Mouse (Mus musculus) spleen, postnatal 4 days (tissue): ENCODE measurements around the gene Magi2.

Experiments used
- DNase-seq, 2 experiments: peaks; one replicate each; pipeline ENCODE4 v3.0.0; 2022; ENCODE audit warnings: low spot score in 2 of 2

Gene Magi2

DNA sequence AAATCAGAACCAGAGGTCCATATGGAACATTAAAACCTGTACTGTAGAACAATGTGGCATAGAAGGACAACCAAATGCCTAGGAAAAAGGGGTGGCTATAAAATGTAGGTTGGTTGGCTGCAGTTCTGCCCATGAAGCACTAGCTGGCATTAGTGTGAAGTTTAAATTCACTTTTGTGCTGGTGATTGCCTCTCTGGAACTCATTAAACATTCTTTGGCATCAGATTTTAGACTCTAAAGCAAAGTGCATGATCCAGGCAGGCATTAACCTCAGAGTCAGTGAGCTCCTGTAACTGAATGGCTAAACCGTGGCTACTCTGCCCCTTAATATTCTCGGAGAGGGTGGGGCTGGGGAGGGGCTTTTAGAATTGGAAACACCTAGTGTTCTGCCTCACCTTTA lies 706.4 kb downstream of the Magi2 start:
- DNase-seq = no peak

DNA sequence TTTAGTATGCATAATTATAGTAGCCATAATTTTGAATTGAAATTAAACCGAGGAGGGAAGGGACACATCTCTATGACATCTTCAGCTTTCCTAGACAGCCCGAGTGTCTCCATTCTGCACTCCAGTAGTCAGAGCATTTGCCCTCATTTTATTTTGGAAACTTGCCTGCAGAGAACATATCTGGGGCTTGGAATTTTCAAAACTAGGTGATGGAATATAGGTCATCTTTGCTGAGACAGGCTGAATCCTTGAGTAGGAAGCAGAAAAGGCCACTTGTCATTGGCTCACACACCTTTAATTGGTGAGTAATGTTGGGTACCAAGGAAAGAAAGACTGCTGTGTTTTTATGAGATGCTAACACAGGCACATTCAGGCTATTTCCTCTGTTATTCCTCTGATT lies 724.3 kb downstream of the Magi2 start:
- no peak for DNase-seq

DNA sequence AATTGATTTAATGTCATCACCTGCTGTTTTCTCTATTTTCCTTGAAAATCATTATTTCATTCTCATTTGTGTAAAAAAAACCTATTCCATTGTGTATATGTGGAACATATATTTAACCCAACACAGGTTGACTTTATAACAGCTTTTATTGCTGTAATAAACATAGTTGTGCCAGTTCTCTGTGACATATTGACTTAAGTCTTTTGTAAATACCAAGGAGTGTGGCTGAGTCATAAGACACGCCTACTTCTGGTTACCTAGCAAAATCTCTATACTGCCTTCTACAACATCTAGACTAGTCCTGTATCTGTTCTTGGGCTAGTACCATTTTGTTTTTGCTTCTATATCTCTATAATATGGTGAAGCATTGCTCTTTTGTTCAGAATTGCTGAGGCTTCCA lies 737.3 kb downstream of the Magi2 start:
- no peak for DNase-seq

DNA sequence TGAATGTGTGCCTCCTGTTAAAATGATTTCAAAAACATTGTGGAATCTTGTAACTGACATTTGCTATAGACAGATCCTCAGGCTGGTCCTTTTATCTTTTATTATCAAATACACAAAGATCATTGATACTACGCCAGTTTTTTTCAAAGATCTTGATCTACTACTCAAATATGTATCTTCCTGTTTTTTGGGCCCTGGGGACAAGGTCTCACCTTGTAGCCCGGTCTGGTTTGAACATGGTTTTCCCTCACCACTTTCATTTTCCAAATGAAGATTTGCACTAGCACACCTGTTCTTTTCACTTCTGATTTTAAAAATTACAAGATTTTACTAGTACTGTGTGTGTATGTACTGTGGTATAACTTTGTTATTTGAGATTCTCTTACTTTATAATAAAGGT lies 745.9 kb downstream of the Magi2 start:
- DNase-seq = no peak

DNA sequence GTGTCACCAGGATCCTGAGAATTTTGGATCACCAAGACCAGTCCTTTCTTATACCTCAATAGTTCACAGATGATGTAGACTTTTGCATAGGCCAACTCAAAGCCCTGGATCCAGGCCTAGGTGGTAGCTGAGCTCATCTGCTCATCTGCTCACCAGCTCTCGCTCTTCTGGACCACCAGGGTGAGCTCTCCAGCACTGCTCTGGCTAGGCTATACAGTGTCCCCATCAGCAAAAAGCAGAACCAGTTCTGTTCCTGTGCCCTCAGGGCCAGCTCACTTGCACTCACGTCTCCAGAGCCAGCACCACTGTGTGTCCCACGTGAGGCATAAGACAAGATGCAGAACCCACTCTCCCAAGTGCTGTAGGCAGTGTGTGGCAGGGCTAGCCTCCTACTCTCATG lies 747.0 kb downstream of the Magi2 start:
- no peak for DNase-seq

DNA sequence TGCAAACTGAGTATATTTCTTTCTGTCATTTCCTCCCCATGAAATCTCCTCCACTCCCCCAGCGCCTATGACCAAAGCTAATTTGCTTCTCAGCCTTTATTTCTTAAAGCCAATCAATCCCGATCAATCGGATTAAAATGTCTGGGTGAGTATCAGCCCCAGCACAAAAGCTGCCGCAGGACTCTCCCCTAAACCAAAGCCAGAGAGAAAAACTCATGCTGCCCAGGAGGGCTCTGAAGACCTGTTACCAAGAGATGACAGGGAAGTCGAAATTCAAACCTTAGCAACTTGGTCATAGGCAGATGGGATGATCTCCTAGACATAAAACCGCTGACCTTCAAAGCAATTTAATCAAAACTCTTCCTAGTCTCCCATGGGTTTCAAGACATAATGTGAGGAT lies 754.7 kb downstream of the Magi2 start:
- no peak for DNase-seq

DNA sequence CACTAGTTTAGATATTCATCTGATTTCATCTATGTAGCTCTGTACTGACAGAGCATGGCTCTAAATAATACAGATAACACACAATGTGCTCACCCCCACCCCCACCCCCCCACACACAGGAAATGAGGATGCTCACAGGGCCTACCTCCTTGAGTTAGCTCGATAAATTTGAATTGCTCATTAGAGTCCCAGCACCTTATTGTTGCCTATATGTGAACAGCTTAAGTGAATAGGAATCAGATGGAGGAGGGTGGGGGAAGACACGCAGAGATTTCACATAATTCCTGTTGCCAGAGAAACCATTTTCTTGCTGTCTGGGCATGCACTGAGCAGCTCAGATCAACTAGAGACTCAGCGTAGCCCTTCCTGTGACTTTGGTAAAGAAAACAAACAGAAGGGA lies 755.2 kb downstream of the Magi2 start:
- no peak for DNase-seq

DNA sequence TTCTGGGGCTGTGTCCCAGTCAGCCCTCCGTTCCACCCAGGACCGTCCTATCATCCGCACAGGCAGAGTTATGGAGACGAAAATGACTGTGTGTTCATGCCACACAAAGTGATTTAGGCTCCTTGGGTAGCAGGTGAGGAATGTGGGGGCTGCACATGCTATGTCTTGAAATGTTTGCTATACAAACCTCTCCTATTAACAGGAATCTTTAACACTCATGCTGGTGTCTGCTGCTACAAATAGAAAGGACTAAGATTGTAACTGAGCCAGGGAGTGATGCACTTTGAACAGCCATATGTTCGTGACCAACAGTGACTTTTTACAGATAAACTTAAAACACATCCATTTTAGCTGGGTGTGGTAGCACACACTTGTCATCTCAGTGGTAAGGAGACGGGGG lies 772.6 kb downstream of the Magi2 start:
- no peak for DNase-seq

DNA sequence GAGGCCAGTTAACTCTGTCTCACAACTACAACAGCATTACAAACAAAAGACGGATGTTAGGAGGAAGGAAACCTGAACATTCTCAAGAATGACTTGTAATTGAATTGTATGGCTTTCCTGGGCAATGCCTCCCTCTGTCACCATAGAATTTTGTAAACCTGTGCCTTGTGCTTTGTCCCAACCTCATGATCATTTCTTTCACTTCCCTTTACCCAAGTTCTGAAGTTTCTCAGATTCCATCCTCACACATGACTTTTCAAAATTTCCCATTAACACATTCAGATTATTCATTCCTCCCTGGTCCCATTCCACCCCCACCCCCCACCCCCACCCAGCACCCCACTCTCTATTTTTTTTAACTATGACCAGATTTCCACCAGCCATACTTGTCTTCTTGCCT lies 773.1 kb downstream of the Magi2 start:
- no peak for DNase-seq

DNA sequence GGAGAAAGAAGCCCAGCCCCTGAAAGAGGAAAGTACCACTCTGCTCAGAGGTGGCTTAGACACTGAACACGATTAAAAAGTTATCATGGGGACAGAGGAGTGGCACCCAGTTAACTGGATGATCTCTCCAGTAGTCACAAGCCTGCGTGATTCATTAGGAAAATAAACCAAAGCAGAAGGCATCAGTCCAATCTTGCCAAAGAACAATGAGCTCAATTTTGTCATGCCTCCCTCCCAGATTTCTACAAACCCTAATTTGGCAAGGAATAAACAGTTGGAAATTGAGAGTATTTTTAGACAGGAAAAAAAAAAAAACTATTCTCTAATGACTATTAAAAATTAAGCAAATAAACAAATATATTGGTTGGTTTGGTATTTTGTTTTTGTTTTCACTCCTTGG lies 779.8 kb downstream of the Magi2 start:
- no peak for DNase-seq

DNA sequence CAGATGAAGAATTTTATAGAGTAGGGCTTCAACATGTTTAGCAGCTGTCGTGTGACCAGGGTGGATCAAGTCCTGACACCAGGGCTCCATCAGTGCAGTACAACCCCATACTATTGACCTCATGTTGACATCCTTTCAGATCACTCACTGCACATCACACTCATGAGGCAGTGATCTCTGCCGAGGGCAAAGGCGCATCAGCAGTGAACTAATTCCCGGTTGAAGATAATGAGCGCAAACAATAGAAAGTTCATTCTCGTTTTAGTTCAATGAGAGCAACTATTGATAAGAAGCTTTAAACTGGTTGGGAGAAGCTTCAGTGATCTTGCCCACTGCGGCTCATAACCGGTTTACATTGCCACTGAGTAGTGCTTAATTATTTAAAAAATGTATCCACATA lies 780.4 kb downstream of the Magi2 start:
- DNase-seq = no peak

DNA sequence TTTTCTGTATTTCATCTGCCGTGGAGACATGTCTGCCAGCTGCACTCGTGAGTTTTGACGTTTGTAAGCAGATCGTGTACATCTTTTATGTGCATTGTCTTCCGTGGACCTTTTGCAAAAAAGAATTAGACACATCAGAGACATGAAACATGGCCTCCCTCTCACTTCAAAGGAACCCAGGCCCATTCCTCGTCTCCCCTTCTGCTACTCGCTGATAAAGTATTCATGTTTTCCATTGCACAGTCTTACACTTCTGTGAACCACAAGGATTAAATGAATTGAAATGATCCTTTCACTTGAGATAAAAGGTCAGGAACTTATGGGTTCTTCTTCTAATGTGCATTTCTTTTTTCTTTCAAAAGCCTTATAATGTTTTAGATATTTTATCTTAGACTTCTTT lies 783.4 kb downstream of the Magi2 start:
- DNase-seq = no peak

DNA sequence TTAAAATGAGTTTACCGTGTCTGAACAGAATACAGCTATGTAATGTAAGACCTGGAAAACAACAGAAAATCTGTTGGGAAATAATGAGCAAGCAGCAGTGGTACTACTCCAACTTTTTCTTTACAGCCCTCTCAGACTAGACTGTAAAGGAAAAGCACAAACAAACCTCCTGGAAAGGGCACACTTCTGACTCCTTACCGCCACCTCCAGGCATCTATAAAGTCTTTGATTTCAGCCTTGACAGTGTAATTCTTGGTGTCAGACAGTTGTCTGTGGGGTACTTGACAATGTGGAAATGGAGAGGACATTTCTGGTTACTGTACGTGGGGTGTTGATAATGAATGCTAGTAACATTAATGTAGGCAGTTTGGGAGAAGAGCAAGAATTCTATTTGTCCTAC lies 791.2 kb downstream of the Magi2 start:
- no peak for DNase-seq

DNA sequence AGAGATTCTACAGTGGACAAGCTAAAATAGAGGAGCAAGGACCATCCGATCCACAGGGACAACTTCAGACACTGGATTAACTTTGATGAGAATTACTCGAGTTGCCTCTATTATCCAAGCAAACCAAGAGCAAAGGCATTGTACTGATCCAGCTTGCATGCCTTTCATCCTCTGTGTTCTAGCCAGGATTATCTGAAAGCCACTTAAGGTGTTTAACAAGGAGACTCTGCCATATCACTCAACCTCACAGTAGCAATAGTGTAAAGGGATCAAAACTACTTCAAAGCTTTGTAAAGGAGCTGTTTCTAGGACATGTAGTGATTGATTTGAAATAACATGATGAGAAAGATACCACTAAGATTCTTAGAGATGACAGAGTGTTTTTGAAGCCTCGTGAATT lies 819.8 kb downstream of the Magi2 start:
- no peak for DNase-seq

DNA sequence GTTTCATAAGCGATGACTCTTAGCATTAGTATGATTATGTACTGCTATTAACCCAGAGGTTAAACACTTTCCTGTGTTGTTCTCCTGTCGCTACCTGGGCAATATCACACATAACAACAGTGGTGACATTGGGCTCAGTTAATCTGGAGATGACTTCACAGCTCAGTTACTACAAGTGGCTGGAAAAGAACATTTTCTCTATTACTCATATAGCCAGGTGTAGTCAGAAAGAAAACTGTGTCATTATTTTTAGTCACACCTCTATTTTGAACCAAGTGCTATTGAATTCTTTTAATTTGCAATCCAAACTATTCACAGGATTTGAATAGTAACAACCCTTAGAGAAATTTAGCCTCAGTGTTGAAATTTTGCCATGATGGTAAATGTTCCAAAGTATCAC lies 821.5 kb downstream of the Magi2 start:
- no peak for DNase-seq

DNA sequence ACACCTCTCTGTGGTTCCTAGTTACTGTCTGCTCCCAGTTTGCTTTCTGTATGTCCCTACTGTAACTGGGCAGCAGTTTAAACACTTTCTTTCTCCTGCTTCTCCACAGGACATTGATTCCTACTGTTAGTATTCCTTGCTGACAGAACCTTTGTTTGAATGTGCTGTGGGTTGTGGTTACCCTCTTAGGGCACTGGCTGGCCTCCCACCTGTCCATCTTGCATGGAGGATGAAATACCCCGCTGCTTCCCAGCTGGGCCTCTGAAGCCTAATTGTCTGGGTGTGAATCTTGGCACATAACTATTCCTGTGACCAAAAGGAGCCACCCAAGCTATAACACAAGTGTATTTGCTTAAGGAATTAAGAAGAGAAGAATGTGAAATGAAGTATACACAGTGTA lies 823.4 kb downstream of the Magi2 start:
- no peak for DNase-seq

DNA sequence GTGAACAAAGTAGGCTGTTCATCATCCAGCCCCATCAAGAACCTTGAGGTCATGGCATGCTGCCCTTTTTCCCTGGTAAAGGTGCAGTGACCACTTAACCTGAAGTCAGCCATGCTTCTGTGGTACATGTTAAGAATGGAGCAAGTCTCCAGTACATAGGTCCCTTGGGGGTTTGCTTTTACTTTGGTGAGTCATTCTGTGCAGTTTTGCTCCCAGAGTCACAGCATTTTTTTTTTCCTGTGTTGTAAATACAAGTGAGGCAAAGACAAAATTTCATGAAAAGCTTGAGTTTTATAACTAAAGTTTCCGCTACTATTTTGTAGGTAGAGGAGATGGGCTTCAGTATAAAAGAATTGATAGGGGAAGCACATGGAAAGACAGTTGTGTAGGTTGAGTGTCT lies 828.2 kb downstream of the Magi2 start:
- no peak for DNase-seq

DNA sequence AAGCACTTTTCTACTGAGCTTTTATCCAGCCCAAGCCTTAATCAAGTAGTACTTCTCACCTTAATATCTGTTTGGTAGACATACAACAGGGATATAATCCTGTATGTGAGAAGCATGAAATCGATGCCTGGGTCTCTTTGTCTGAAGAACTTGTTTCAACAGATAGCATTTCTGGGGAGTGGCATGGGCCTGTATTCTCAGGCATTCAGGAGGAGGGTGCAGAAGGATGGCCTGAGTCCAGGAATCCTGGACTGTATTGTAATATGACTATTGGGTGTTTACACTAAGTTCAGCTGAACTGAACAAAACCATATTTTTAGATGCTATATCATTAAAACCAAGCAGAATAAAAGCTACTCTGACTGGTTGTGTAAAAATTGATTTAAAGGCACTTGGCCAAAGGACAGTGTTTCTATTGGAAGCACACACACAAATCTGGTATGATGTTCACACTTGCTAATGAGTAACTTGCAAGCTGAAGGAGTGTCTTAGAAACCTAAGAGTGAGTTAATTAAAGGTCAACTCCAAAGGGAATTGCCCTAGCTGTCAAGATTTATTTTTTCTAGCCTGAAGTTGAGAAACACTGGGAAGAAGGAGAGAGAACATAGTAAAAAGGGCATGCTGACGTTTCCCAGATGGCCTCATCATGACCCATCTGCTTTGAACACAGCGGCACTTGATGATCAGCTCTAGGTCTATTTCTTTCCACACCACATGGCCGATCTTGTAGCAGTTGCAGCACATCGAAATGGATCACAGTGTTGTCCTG lies 829.4 kb downstream of the Magi2 start:
- DNase-seq = no peak

DNA sequence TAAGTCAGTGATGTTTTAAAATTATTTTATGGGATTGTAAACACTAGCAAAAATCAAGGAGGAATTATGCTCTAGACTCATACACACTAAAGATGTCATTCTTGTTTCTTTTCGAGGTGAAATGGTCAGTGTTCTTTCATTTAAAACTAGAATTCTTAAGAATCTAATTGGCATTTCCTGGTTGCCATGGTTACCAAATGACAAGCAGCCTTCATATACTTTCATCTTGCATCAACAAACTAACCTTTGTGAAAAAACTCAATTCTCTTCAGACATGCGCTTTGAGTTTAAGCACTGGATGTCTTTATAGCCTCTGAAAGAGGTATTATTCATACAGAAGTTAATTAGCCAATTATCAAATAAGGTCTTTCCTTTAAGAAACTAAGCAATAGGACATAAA lies 830.0 kb downstream of the Magi2 start:
- DNase-seq = no peak

DNA sequence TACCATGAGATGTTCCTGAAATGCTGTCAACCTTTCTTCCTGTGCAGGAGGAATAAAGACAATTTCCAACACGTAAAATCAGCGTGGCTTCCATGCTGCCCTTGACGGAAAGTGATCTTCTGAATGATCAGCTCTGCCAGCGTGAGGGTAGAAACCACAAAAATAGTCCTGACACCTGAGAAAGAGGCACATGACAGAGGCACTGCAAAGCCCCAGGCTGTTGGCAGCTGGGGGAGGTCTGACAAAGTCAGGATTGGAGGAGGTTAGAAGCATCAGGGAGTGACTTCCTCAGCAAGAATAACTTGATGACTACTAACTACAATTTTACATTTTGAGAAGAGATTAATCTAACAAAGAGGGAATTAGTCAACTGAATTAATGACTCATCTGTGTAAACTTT lies 835.2 kb downstream of the Magi2 start:
- DNase-seq = no peak

DNA sequence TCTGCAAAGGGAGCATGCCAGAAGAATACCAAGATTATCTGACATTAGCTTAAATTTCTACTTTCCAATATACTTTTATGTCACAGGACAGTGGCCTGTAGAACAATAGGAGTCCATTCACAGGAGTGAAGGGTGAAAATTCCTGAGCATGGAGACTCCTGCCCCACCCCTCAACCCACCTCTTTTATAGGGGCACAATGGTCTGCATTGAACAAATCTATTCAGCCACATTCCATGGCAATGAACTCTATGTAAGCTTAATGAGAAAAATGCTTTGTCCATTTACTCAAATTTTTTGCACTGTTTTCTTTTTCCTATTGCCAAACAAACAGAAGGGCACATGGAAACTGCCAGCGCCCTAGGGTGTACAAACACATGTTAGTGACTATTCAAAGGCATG lies 838.2 kb downstream of the Magi2 start:
- no peak for DNase-seq

DNA sequence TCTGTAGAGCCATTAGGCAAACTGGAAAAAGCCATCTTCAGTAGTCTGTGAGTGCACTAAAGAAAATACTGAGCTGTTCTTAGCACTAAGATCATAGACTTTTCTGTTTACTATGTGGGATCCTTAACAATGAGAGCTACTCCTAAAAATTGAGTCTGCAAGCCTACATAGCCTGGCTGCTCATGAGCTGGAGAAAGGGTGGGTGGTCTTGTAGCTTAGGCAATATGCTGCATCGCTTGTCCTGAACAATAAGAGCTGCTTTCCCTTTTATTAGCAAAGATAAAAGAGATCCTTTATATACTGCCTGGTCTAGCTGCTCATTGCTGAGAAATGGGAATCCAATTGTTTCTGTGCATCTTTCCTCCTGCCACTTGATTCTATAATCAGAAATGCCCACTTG lies 841.7 kb downstream of the Magi2 start:
- no peak for DNase-seq

DNA sequence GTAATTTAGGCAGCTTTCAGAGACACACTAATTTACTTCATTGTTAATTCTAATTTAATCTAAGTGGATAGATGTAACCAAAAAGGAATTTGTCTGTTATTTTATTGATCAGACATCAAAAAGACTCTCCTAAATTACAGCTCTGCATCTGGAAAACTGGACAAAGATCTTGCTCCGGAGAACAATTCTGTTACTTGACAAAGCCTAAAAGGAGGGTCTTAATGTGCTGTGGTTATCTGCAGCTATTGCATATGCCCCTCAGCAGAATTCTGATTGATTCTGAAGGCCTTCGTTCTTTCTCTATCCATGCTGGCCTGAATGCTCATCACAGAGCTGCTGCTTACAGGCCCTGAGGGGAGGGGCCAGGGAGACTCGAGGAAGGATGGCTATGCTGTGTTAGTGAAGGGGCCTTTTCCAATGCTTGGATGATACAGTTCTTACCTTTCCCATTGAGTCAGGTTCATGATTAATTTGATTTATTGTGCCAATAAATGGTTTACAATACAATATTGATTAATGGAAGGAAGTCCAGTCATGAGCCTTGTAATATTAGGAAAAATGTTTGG lies 842.2 kb downstream of the Magi2 start:
- DNase-seq = no peak

DNA sequence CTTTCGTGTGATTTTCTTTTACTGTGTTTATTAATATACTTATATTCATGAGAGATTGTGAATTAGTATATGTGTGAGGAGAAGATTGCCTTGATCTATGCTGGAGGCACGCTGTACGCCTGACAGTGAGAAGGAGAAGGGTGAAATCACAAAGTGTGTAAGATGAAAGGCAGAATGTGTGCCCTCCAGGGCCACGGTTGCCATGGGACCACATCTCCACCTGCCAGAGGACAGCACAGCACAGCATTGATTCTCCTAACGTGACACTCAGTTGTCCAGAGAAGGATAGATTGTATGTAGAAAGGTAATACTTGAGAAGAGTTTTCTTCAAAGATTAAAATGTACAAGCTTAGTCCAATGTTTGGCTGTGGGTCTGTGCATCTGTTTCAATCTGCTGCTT lies 847.3 kb downstream of the Magi2 start:
- no peak for DNase-seq
